Mouse (Mus musculus): ENCODE measurements around the gene Krt23. TPM values are rescaled to one million over a fixed set of nuclear protein-coding genes. Genes with fewer than 3 reads are reported as not detected.
A peak's percentile ranks its signal among the peaks of the same experiment; 100 is the strongest.

The Krt23 gene
- not detected in 2 replicates for total RNA-seq (2021)
- long read RNA-seq, transcript Krt23-201 (8 exons, 1,565 nt): major isoform, 18 of 19 reads
- long read RNA-seq, partial matches to known transcripts: 0 of 19 reads
- long read RNA-seq, other reads (novel, unspliced or antisense): 1 of 19 reads

GRCm38 (mm10) chr11:99492733-99493573, at the start of gene Krt23:
Gene Krt23 (minus strand): TSS chr11:99493137.
- no peak for DNase-seq

- DNase-seq: peak; percentile 21
These were observed 46.8 kb upstream of the Krt23 start for GRCm38 (mm10) chr11:99539721-99540120.

DNA sequence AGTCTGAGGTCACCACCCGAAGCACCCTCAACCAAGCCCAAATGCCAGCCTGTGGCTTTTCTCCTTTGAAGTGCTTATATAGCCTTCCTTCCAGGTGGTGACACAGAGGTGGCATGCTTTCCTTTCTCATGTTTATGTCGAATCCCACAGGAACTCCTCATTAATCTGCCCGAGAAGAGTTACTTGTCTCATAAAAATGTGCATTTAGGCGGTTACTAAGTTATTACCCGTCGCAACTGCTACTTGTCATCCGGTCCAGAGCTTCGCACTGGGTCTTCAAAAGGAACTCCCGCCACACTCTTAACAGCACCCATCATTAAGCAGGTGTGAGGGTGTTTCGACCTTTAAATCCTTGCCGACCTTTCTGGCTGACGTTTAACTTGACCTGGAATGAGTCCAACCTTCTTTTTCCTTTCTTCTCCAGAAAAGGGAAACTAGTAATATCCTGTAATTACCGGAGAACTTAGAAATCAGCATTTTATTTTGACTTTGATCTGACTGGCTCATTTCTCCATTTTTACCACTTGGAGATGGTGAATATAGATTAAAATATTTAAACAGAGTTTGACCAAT, 28.4 kb upstream of the Krt23 start, which contains the start of gene Krt39:
TSS of gene Krt39 (minus strand) at position 51 of the 573 bp plus-strand sequence.
- DNase-seq: no peak

GRCm38 (mm10) chr11:99514098-99514497, 21.2 kb upstream of the Krt23 start:
- DNase-seq: no peak

DNA sequence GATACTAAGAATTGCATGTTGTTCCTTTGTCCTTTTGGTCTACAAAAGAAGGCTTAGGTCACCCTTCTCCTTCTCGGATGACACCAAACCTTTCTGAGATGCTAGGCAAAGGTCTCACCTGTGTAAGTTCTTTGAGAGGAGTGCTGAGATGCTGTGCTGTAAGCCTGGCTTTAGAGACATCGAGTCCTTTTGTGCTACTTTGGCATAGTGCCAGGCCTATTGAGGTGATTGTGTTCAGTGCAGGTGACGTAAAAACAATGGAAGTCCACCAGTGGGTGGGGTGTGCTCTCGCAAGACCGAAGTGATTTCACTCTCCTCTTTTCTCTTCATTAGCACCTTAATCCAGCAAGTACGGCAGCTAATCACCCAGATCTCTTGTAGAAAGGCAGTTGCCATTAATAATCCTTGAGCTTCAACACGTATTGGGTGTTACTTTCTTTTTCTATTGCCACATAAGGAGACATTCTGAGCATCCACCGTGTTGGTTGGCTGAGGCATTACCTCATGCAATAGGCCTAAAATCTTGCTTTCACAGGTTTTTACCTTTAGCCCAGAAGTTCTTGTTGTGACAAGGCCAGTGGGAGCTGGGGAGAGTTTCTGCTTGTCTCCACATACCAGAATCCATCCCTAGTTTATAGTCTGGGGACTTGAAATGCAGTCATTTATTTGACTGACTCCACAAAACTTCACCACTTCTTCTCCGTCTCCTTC, 7.3 kb upstream of the Krt23 start:
- DNase-seq: no peak

- DNase-seq: no peak
These were observed 3.5 kb upstream of the Krt23 start for GRCm38 (mm10) chr11:99496460-99496859.

- peak; percentile 44 for DNase-seq
These were observed 1.8 kb upstream of the Krt23 start for GRCm38 (mm10) chr11:99494741-99495140.

DNA sequence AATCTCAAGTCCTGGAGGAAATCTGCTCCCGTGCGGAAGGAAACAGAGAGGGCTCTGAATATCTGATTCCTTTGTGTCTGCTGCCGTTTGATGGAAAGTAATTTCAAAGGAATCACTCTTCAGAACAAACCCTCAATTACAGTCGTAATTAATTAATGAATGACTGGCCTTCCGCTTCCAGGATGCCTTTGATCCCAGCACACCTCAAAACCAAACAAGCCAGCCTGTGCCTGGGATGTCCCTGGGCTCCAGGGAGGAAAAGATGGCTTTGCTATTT, 575 bp upstream of the Krt23 start:
- DNase-seq: no peak

DNA sequence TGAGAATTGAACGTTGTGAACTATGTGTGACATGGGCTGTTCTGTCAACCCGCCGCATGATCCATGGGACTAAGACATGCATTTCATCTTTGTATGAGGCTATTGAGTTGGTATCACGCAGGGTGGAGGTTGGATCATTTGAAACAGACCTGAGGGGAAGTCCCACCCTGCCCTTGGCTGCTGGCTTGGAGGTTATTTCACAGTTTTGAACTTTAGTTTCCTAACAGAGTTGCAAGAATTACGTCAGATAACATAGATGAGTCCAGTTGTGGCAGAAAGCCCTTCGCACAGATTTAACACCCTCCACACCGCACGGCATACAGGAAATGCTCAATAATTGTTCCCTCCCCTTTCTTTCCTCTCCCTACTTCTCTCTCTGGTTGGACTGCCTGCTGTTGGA, 1.9 kb downstream of the Krt23 start:
- DNase-seq: no peak

GRCm38 (mm10) chr11:99490624-99491023, 2.3 kb downstream of the Krt23 start:
- no peak for DNase-seq

- DNase-seq: no peak
These were observed 3.7 kb downstream of the Krt23 start for GRCm38 (mm10) chr11:99489233-99489632.

GRCm38 (mm10) chr11:99474981-99475380, 18.0 kb downstream of the Krt23 start:
- no peak for DNase-seq

- DNase-seq: no peak
These were observed 19.5 kb downstream of the Krt23 start for GRCm38 (mm10) chr11:99473433-99473832.

DNA sequence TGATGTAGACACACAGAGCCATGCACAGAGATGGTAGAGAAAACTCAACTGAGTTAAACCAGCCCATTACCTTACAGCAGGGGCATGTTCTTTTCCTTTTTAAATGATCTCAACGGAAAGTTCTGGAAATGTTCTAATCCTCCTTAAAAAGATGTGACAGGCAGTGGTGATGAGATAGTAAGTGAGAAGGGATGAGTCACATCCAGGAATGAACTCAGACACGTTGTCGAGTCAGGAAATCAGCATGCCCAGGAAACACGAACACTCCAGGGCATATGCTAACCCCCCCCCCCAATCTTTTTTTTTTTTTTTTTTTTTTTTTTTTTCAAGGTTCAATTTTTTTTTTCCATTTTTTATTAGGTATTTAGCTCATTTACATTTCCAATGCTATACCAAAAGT, 20.5 kb downstream of the Krt23 start:
- no peak for DNase-seq

GRCm38 (mm10) chr11:99471946-99472345, 21.0 kb downstream of the Krt23 start:
- DNase-seq: no peak

DNA sequence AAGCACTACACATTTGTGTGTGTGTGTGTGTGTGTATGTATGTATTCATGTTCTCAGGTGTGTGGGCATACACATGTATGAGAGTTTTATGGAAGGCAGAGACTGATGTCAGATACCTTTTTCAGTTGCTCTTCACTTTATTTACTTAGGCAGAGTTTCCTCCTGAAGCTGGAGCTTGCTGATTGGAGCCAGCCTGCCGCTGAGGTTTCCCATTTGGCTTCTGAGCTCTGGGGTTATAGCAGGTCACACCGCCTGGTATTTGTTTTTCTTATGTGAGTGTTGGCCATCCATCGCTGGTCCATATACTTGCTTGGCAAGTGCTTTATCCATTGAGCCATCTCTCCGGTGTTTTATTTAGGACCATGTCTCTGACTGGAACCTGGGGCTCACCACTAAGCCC, 23.7 kb downstream of the Krt23 start:
- DNase-seq: no peak

GRCm38 (mm10) chr11:99468566-99468965, 24.4 kb downstream of the Krt23 start:
- no peak for DNase-seq

- DNase-seq: no peak
These were observed 26.6 kb downstream of the Krt23 start for GRCm38 (mm10) chr11:99466316-99466715.

DNA sequence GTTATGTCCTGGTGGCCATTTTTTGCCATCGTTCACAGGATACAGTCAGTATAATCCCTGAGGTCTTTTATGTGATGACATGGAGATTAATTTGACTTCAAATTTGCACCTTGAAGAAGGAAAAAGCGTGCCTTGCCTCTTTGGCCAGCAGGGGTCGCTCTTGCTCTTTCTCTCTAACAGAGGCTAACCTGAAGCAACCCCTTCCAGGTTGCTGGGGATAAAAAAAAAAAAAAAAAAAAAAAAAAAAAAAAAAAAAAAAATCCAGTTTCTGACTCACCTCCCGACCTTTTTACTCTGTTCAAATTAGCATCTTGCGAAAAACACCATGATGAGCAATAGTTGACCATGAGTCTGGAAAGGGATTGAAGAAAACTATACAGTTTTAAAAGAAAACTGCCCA, 28.1 kb downstream of the Krt23 start:
- DNase-seq: peak; percentile 84

GRCm38 (mm10) chr11:99463155-99463554, 29.8 kb downstream of the Krt23 start:
- DNase-seq: peak; percentile 68

- DNase-seq: no peak
These were observed 31.2 kb downstream of the Krt23 start for GRCm38 (mm10) chr11:99461736-99462135.

DNA sequence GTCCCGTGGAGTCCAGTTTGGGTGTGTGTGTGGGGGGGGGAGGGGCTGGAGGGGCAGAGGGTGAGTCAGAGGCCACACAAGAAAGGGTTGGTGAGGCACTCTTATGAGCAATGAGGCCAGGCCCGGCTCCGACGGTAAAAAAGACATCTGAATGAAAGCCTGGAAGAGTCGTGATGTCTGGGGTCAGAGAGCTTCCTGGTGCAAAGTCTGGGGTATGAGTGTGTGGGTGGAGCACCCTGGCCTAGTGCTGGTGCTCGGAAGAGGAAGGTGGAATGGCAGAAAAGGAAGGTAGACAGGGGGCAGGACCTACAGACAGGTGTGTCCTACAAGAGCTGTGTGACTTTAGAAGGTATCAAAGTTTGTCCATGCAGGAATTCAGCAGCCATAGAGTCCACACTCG, 34.0 kb downstream of the Krt23 start:
- DNase-seq: no peak

GRCm38 (mm10) chr11:99454759-99455158, 38.2 kb downstream of the Krt23 start:
- no peak for DNase-seq
